Mouse (Mus musculus): ENCODE measurements around the gene Polr3gl.

The Polr3gl gene

GRCm38 (mm10) chr3:96558159-96558558, 35.8 kb downstream of the Polr3gl start:
- CTCF ChIA-PET = interaction anchor here (1.2 kb wide), 1 partner anchor 18 kb away, joined by 4 read pairs; the partner anchor contains the start of gene Gm16253

DNA sequence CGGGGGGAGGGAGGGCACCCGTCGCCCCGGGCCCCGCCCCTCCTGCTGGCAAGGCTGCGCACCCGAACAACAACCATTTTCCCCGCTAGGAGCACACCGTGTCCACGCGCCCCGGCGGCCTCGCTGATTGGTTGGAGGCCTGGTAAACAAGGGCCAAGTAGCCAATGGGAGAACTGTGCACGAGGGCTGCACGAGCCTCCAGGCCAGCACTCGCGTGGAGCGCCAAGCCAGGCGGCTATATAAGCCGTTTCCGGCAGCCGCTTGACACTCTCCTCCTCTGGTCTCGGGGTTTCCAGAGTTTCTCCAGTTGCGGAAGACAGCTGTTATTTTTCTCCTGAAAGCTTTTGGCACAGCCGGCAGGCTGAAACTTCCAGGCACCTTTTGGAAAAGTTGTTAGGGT, 36.3 kb downstream of the Polr3gl start, which contains the start of gene Txnip:
Txnip (plus strand) TSS at position 264 of the 400 bp plus-strand sequence.
- CTCF ChIA-PET = interaction anchor here (1.2 kb wide), 1 partner anchor 19 kb away, joined by 4 read pairs; the partner anchor contains the start of gene Gm16253

- CTCF ChIA-PET = interaction anchor here (0.6 kb wide), 1 partner anchor 12 kb away, joined by 3 read pairs; no protein-coding TSS in a partner anchor
Measured at GRCm38 (mm10) chr3:96556651-96557635, 37.0 kb downstream of the Polr3gl start.

DNA sequence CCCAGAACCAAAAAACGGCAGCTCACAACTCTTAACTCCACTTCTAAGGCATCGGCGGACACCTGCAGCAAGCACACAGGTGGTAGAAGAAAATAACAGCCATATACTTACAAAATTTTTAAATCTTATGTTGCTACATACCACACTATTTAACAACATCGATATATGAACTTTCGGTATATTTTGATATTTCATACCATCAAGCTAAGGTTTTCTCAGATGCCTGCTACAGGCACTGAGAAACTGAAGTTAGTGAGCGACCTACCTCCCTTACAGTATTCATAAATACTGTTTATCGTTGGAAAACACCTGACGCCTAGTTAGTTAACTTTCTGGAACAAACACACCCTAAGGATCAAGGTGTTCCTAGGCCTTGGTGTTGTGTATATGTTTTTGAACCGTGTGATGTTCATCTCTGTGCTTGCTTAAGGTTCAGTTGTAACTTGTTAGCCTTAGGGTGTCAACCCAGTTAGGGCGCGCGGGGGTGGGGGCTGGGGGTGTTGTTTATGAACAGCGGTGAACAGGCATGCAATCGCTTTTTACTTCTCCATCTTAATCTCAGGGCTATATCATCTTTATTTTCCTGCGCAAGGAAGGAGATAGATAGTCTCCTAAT, 37.9 kb downstream of the Polr3gl start:
- CTCF ChIA-PET = interaction anchor here (0.6 kb wide), 1 partner anchor 11 kb away, joined by 3 read pairs; no protein-coding TSS in a partner anchor

DNA sequence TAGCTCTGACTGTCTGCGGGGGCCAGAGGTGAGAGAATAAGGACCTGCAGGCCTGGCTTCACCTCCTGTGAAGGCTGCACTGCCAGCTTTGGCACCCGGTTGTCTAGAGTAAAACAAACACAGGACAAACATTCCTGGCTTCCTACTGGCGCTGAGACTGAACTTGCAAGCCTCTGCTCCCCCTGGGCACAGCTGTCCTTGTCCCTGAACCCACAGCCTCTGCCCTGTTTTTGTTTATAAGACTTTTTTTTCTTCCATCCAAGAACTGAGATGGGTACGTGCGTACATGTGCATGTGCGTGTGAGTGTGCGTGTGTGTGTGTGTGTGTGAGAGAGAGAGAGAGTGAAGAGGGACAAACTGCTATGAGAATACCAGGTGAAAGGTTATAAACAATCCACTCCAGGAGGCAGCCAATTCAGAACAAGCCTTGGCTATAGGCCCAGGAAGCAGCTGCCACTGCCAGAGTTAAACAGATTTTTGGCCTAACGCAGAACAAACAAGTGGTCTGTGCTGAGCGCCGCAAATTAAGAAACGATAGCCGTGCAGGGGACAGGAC, 38.9 kb downstream of the Polr3gl start:
- CTCF ChIA-PET = interaction anchor here (0.6 to 0.7 kb wide), 2 partner anchors 26 to 42 kb away, joined by 3 to 5 read pairs; partner anchors contain the start of gene Ankrd34a

DNA sequence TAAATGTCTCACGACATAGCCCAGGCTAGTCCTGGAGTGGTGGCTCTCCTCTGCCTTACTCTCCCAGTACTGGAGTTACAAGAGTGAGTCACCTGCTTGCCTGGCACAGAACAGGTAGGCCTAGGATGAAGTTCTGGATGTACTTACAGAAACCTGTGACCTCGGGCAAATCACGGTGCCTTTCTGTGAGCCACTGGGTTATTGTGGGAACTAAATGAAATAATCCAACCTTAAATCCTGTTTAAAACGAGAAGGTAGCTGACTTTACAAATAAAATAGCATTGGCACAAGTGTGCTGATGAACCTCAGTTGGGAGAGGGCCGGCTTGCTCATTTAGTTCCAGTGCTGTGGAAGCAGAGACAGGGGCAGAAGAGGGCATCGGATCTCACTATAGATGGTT, 39.7 kb downstream of the Polr3gl start:
- CTCF ChIA-PET = interaction anchor here (0.6 to 0.7 kb wide), 2 partner anchors 43 to 51 kb away, joined by 3 read pairs; partner anchors contain the start of gene Ankrd34a

- CTCF ChIA-PET = interaction anchor here (0.6 to 3.5 kb wide), 3 partner anchors 13 to 51 kb away, joined by 3 to 18 read pairs (median 3); no protein-coding TSS in a partner anchor
Measured at GRCm38 (mm10) chr3:96553601-96554000, 40.4 kb downstream of the Polr3gl start.

- CTCF ChIA-PET = interaction anchor here (3.5 kb wide), 1 partner anchor 29 kb away, joined by 18 read pairs; no protein-coding TSS in a partner anchor
Measured at GRCm38 (mm10) chr3:96551890-96552289, 42.1 kb downstream of the Polr3gl start.

DNA sequence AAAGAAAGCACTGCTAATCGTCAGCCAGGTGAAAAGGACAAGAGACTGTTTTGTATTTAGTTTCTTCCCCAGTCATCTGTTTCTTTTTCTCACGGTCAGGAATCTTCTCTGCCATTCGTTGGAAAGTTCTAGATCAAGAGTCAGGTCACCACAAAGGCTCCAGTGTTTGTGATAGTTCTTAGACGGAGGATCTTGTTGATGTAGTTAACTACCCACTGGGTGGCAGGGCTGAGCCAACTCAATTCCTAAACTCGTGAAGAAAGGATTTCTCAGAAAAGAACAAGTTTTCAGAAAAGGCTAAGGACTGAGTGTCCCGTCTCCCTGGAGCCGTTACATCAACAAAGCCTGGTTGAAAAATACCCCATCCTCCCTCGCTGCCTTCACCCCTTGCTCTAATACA, 42.8 kb downstream of the Polr3gl start:
- CTCF ChIA-PET = interaction anchor here (3.5 kb wide), 1 partner anchor 29 kb away, joined by 18 read pairs; no protein-coding TSS in a partner anchor

DNA sequence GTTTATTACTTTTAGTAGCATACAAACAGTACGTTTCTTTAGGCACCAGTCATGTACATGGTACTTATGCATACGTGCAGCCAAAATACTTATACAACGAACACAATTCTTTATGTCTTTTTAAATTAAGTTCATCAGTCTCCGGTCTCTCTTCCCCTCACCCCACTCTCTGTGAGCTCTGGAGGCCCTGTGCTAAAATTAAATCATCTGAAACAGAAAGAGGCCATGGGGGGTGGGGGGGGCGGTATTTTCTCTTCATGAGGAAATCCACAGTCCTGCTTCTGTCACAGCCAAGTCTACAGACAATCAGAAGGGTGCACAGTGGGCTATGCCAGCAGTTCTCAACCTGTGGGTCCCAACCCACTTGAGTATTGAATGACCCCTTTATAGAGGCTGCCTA, 44.6 kb downstream of the Polr3gl start:
- CTCF ChIA-PET = interaction anchor here (0.5 to 1.5 kb wide), 2 partner anchors 17 to 28 kb away, joined by 4 to 5 read pairs; partner anchors contain the start of gene Gm16253

- CTCF ChIA-PET = interaction anchor here (0.5 kb wide), 1 partner anchor 16 kb away, joined by 5 read pairs; no protein-coding TSS in a partner anchor
Measured at GRCm38 (mm10) chr3:96548824-96549223, 45.2 kb downstream of the Polr3gl start.

DNA sequence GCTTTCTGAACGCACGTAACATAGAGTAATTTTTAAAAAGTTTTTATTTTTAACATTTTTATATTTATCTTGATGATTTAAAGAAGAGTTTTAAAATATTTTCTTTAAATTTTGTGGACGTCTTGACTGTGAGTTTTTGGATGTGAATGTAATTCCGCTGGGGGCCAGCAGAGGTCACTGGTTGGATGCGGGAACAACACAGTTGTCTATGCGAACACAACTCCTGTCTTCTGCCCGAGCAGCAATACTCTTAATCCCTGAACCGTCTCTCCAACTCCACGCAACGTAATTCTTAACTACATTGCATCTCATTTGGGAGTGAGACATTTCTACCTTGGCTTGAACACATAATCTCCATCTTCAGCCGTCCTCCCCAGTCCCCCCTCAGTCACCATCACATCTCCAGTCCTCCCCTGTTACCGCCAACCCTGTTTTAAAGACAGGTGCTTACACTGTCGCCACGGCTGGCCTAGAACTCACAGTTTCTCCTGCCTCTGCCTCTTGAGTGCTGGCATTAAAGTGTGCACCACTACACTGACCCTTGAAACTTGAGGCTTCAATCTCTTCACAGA, 46.5 kb downstream of the Polr3gl start:
- CTCF ChIA-PET = interaction anchor here (3.0 kb wide), 1 partner anchor 33 kb away, joined by 8 read pairs; no protein-coding TSS in a partner anchor

- CTCF ChIA-PET = interaction anchor here (0.6 to 3.0 kb wide), 2 partner anchors 34 to 91 kb away, joined by 3 to 8 read pairs; no protein-coding TSS in a partner anchor
Measured at GRCm38 (mm10) chr3:96546880-96547279, 47.1 kb downstream of the Polr3gl start.

DNA sequence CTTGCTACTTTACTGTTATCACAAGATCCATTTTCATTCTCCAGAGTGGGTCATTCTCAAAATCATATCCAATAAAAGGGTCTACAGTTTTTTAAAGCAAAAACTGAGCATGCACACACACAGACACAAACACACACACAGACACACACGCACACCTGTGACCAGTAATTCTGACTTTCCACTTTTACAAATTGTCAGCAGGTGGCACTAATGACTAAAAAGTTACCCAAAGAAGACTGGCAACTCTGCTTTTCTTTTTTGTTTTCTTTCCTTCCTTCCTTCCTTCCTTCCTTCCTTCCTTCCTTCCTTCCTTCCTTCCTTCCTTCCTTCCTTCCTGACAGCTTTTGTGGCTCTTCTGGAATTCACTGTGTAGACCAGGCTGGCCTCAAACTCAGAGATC, 48.4 kb downstream of the Polr3gl start:
- CTCF ChIA-PET = interaction anchor here (0.7 to 3.0 kb wide), 3 partner anchors 11 to 94 kb away, joined by 3 to 8 read pairs (median 7); no protein-coding TSS in a partner anchor

- CTCF ChIA-PET = no interaction called here
Measured at GRCm38 (mm10) chr3:96543345-96543744, 50.6 kb downstream of the Polr3gl start.

- CTCF ChIA-PET = interaction anchor here (0.5 kb wide), 1 partner anchor 55 kb away, joined by 4 read pairs; no protein-coding TSS in a partner anchor
Measured at GRCm38 (mm10) chr3:96542554-96542953, 51.4 kb downstream of the Polr3gl start.

GRCm38 (mm10) chr3:96541328-96542078, 52.5 kb downstream of the Polr3gl start:
- CTCF ChIA-PET = no interaction called here

DNA sequence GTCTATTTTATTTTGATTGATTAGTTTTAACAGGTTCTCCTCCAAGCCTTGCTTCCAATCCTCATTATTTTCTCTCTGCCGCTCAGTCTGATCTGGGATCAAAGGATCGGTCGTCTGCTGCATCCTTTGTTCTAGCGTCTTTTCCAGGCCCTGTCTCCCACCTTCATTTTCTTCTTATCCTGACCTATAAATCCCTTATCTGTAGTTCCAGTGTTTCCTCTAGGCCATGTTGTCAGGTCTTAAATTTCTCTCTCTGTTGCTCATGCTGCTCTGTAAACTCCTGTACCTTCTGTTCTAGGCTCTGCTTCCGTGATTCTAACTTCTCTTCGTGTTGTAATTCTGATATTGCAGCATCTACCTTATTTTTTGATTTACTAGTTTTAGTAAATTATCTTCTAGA, 53.2 kb downstream of the Polr3gl start:
- CTCF ChIA-PET = interaction anchor here (0.5 kb wide), 1 partner anchor 61 kb away, joined by 3 read pairs; no protein-coding TSS in a partner anchor

DNA sequence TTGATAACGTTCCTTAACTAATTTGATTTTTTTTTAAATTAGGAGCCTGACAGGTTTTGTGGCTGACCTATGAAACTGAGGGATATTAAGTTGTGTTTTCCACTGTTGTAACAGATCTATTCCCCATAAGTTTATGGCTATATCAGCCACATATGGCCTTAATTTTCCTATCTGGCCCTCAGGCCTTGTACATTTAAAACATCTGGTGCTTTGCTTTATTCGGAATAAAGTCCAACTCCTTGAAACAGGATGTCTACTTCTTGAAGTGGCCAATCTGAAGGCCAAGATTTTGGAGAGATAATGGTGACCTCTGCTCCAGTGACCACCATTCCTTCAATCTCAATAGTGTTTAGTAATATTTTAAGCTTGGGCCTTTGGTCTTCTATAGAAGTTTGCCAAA, 54.7 kb downstream of the Polr3gl start:
- CTCF ChIA-PET = interaction anchor here (0.5 kb wide), 1 partner anchor 271 kb away, joined by 3 read pairs; no protein-coding TSS in a partner anchor

- CTCF ChIA-PET = no interaction called here
Measured at GRCm38 (mm10) chr3:96534300-96534699, 59.7 kb downstream of the Polr3gl start.

All from spleen, embryonic (tissue).